Mouse (Mus musculus) kidney, postnatal 10 days (tissue): ENCODE data around the gene Vmn1r48.
"Not testable (repeated sequence)": the region's sequence is repeated elsewhere in the genome, so short reads cannot be mapped to it uniquely, and the experiment has no call there.

Experiments
- DNase-seq: peaks from one replicate; pipeline ENCODE4 v3.0.0; 2021; ENCODE audit warnings: mixed read lengths

The Vmn1r48 gene

GRCm38 (mm10) chr6:90036741-90037140 is at the start of gene Vmn1r48:
Gene Vmn1r48 (minus strand): TSS chr6:90036841.
- DNase-seq: not testable (repeated sequence)

- no peak for DNase-seq
Observed at GRCm38 (mm10) chr6:90078406-90078805, 41.8 kb upstream of the Vmn1r48 start, which contains the start of gene Vmn1r49. Gene Vmn1r49 (minus strand): TSS chr6:90078506.

GRCm38 (mm10) chr6:90015847-90016246 is 20.8 kb downstream of the Vmn1r48 start, which contains the start of gene Vmn1r47:
Gene Vmn1r47 (plus strand): TSS chr6:90016147.
- DNase-seq: not testable (repeated sequence)

- DNase-seq: no peak
Observed at GRCm38 (mm10) chr6:89985989-89986388, 50.7 kb downstream of the Vmn1r48 start.
